In the genomic region with DNA sequence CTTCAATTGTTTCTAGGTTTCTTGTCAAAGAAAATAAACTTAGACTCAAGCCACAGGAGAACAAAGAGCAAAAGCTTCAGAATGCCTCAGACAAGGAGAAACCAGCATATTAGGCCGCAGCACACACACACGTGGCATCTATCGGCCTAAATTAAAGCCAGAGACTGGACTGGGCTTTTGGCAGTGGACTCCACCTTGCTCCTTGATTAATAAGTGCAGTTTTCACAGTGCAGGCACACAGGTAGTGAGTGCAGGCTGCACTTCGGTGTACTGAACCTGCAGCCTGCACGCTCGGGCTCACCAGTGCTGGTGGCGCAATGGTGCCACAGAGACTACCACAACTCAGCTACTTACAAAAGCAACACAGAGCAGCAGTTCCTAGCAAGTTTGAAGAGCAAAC, we compare ENCODE assay signal across 22 mouse cellular contexts.
"Had no signal": no experiment of that assay in that cellular context is flagged by ENCODE, and none has a peak within 500 bp of the region (broad histone marks: within the 10 kb centered on the region; RNA-seq: fewer than 3 reads in every experiment).

No protein-coding gene starts in this region.

- H3K4me2 ChIP-seq: liver, embryonic 12.5 days; liver, embryonic 15.5 days; lung, embryonic 15.5 days; midbrain, embryonic 13.5 days; stomach, embryonic 15.5 days had no signal

- H3K27me3 ChIP-seq: liver, embryonic 12.5 days; liver, embryonic 15.5 days; lung, embryonic 15.5 days; megakaryocyte, embryonic 14.5 days; midbrain, embryonic 13.5 days; stomach, embryonic 15.5 days had no signal

- H3K4me3 ChIP-seq: left cerebral cortex, adult 2 months; liver, embryonic 12.5 days; liver, embryonic 15.5 days; lung, embryonic 15.5 days; megakaryocyte, embryonic 14.5 days; midbrain, embryonic 10.5 days; midbrain, embryonic 13.5 days; stomach, embryonic 15.5 days had no signal

- H3K9me3 ChIP-seq: liver, embryonic 12.5 days; liver, embryonic 15.5 days; lung, embryonic 15.5 days; megakaryocyte, embryonic 14.5 days; midbrain, embryonic 10.5 days; midbrain, embryonic 13.5 days; stomach, embryonic 15.5 days had no signal

- ATAC-seq: liver, embryonic 12.5 days; midbrain, embryonic 13.5 days; midbrain, embryonic 16.5 days had no signal

- H3K9ac ChIP-seq: liver, embryonic 12.5 days; liver, embryonic 15.5 days; lung, embryonic 15.5 days; midbrain, embryonic 13.5 days; stomach, embryonic 15.5 days had no signal

- H3K4me1 ChIP-seq: liver, embryonic 12.5 days; liver, embryonic 15.5 days; lung, embryonic 15.5 days; midbrain, embryonic 10.5 days; midbrain, embryonic 13.5 days; stomach, embryonic 15.5 days had no signal

- DNase-seq: kidney, adult 11 months; kidney, adult 9 months; kidney, postnatal 25 days; layer of hippocampus, postnatal 36 days; liver; lung, adult 18-20 months; lung, postnatal 10 days; lung, postnatal 36 days; right cerebral cortex, adult 18-20 months; right cerebral cortex, postnatal 25 days; spleen, adult 18-20 months; thymus, postnatal 36 days had no signal

- H3K27ac ChIP-seq: kidney, postnatal 0 days; left cerebral cortex, adult 2 months; liver, embryonic 12.5 days; liver, embryonic 15.5 days; lung, embryonic 15.5 days; midbrain, embryonic 10.5 days; midbrain, embryonic 13.5 days; stomach, embryonic 15.5 days had no signal
